Mouse (Mus musculus) MEL (cell line): Measurements from ENCODE around the gene Palm. TPM values are rescaled to one million over a fixed set of nuclear protein-coding genes. Genes with fewer than 3 reads are reported as not detected.

Experiments used
- DNase-seq: peaks from one replicate; pipeline ENCODE4 v3.0.0; 2011; ENCODE audit warnings: low read depth, low spot score
- H3K27ac ChIP-seq: 2 replicates; pipeline ENCODE4 v1.5.1; 2012; ENCODE audit warnings: low read depth, mild to moderate bottlenecking, control low read depth, low read length, moderate library complexity; ENCODE audit not compliant: control insufficient read depth
- H3K27me3 ChIP-seq, 2 experiments: fragments of 150-350 bp in 1 of 2; sonication (generic) in 1 of 2; 2 replicates each; pipeline ENCODE4 v1.6.1; 2012; ENCODE audit warnings: low read length in 2 of 2, mild to moderate bottlenecking in 2 of 2, improper control_type of control experiment in 1 of 2, moderate library complexity in 1 of 2; ENCODE audit not compliant: insufficient read depth in 2 of 2, control insufficient read depth in 1 of 2
- H3K36me3 ChIP-seq, 2 experiments: 2 replicates each; pipeline ENCODE4 v1.6.1; 2012 to 2014; ENCODE audit warnings: low read length in 2 of 2, improper control_type of control experiment in 1 of 2, inconsistent platforms in 1 of 2, mild to moderate bottlenecking in 1 of 2; ENCODE audit not compliant: insufficient read depth in 2 of 2, control insufficient read depth in 1 of 2
- H3K4me1 ChIP-seq, 2 experiments: fragments of 150-350 bp in 1 of 2; sonication (generic) in 1 of 2; 2 replicates each; pipeline ENCODE4 v1.6.1; 2012; ENCODE audit warnings: low read length in 2 of 2, improper control_type of control experiment in 1 of 2, mild to moderate bottlenecking in 1 of 2; ENCODE audit not compliant: insufficient read depth in 2 of 2, control insufficient read depth in 1 of 2
- H3K4me3 ChIP-seq, 2 experiments: fragments of 150-350 bp in 1 of 2; sonication (generic) in 1 of 2; 2 replicates each; pipeline ENCODE4 v1.5.1; 2012; ENCODE audit warnings: low read depth in 2 of 2, low read length in 2 of 2, mild to moderate bottlenecking in 2 of 2, moderate library complexity in 2 of 2, control low read depth in 1 of 2, improper control_type of control experiment in 1 of 2; ENCODE audit not compliant: control insufficient read depth in 1 of 2, insufficient read depth in 1 of 2
- H3K79me2 ChIP-seq: 2 replicates; pipeline ENCODE4 v1.6.1; 2012; ENCODE audit warnings: mild to moderate bottlenecking, low read length, moderate library complexity; ENCODE audit not compliant: control insufficient read depth, poor library complexity, insufficient read depth
- H3K9ac ChIP-seq: 2 replicates; pipeline ENCODE4 v1.6.1; 2012; ENCODE audit warnings: low read depth, mild to moderate bottlenecking, control low read depth, low read length, moderate library complexity; ENCODE audit not compliant: control insufficient read depth, poor library complexity, severe bottlenecking
- H3K9me3 ChIP-seq: fragments of 150-350 bp; sonication (generic); replicated peaks from 2 replicates; pipeline ENCODE4 v1.6.1; 2012; ENCODE audit warnings: mild to moderate bottlenecking, low read length, improper control_type of control experiment, moderate library complexity; ENCODE audit not compliant: insufficient read depth
- BHLHE40 ChIP-seq: IDR thresholded peaks from 2 replicates; pipeline ENCODE4 v1.6.1; 2012; ENCODE audit warnings: low read depth, mild to moderate bottlenecking, inconsistent platforms, low read length, improper control_type of control experiment, borderline replicate concordance
- CHD1 ChIP-seq: IDR thresholded peaks from 2 replicates; pipeline ENCODE4 v1.6.1; 2012; ENCODE audit warnings: low read depth, mild to moderate bottlenecking, inconsistent platforms, low read length, improper control_type of control experiment
- CHD2 ChIP-seq: IDR thresholded peaks from 2 replicates; pipeline ENCODE4 v1.6.1; 2011; ENCODE audit warnings: low read length, improper control_type of control experiment
- CTCF ChIP-seq, 3 experiments: IDR thresholded peaks in 2 of 3; conservative IDR thresholded peaks in 1 of 3; 2 replicates each; pipeline ENCODE4 v1.5.1; 2011 to 2012; ENCODE audit warnings: low read length in 3 of 3, low read depth in 2 of 3, mild to moderate bottlenecking in 2 of 3, improper control_type of control experiment in 1 of 3, inconsistent platforms in 1 of 3, mixed read lengths in 1 of 3, moderate library complexity in 1 of 3; ENCODE audit not compliant: control insufficient read depth in 1 of 3, insufficient read depth in 1 of 3, poor library complexity in 1 of 3, severe bottlenecking in 1 of 3
- EP300 ChIP-seq, 2 experiments: IDR thresholded peaks; 2 replicates each; pipeline ENCODE4 v1.6.1; 2011; ENCODE audit warnings: improper control_type of control experiment in 2 of 2, low read length in 2 of 2, low read depth in 1 of 2, mild to moderate bottlenecking in 1 of 2
- ETS1 ChIP-seq: IDR thresholded peaks from 2 replicates; pipeline ENCODE4 v1.6.1; 2012; ENCODE audit warnings: low read depth, mild to moderate bottlenecking, inconsistent platforms, low read length, improper control_type of control experiment, moderate library complexity
- GATA1 ChIP-seq: IDR thresholded peaks from 2 replicates; pipeline ENCODE4 v1.6.1; 2011; ENCODE audit warnings: low read depth, low read length, improper control_type of control experiment
- HCFC1 ChIP-seq: IDR thresholded peaks from 2 replicates; pipeline ENCODE4 v1.6.1; 2012; ENCODE audit warnings: low read depth, mild to moderate bottlenecking, inconsistent platforms, low read length, improper control_type of control experiment, moderate library complexity
- JUND ChIP-seq: IDR thresholded peaks from 2 replicates; pipeline ENCODE4 v1.6.1; 2011; ENCODE audit warnings: low read depth, mild to moderate bottlenecking, improper control_type of control experiment, low read length
- KAT2A ChIP-seq: conservative IDR thresholded peaks from 2 replicates; pipeline ENCODE4 v1.6.1; 2012; ENCODE audit warnings: low read depth, low read length, improper control_type of control experiment, inconsistent platforms
- MAZ ChIP-seq: IDR thresholded peaks from 2 replicates; pipeline ENCODE4 v1.6.1; 2012; ENCODE audit warnings: low read depth, mild to moderate bottlenecking, inconsistent platforms, low read length, improper control_type of control experiment
- MXI1 ChIP-seq: IDR thresholded peaks from 2 replicates; pipeline ENCODE4 v1.6.1; 2011; ENCODE audit warnings: mild to moderate bottlenecking, low read depth, low read length, improper control_type of control experiment
- NELFE ChIP-seq: IDR thresholded peaks from 2 replicates; pipeline ENCODE4 v1.6.1; 2011; ENCODE audit warnings: low read depth, low read length, improper control_type of control experiment
- NRF1 ChIP-seq: IDR thresholded peaks from 2 replicates; pipeline ENCODE4 v1.6.1; 2014; ENCODE audit warnings: low read depth, mild to moderate bottlenecking, inconsistent platforms, low read length, improper control_type of control experiment, moderate library complexity; ENCODE audit not compliant: poor library complexity, insufficient read depth, severe bottlenecking
- POLR2A ChIP-seq, 2 experiments: IDR thresholded peaks; 2 replicates each; pipeline ENCODE4 v1.6.1; 2011 to 2012; ENCODE audit warnings: low read length in 2 of 2, mild to moderate bottlenecking in 2 of 2, control low read depth in 1 of 2, improper control_type of control experiment in 1 of 2, low read depth in 1 of 2, moderate library complexity in 1 of 2; ENCODE audit not compliant: control insufficient read depth in 1 of 2, insufficient read depth in 1 of 2, poor library complexity in 1 of 2
- POLR2AphosphoS2 ChIP-seq: IDR thresholded peaks from 2 replicates; pipeline ENCODE4 v1.6.1; 2011; ENCODE audit warnings: low read length, improper control_type of control experiment
- RAD21 ChIP-seq: IDR thresholded peaks from 2 replicates; pipeline ENCODE4 v1.6.1; 2011; ENCODE audit warnings: mild to moderate bottlenecking, low read depth, low read length, improper control_type of control experiment
- RCOR1 ChIP-seq: IDR thresholded peaks from 2 replicates; pipeline ENCODE4 v1.6.1; 2012; ENCODE audit warnings: low read depth, mild to moderate bottlenecking, inconsistent platforms, low read length, improper control_type of control experiment
- SIN3A ChIP-seq: IDR thresholded peaks from 2 replicates; pipeline ENCODE4 v1.6.1; 2012; ENCODE audit warnings: low read length, improper control_type of control experiment, inconsistent platforms
- SMC3 ChIP-seq: IDR thresholded peaks from 2 replicates; pipeline ENCODE4 v1.6.1; 2011; ENCODE audit warnings: low read depth, low read length, improper control_type of control experiment
- TBP ChIP-seq: IDR thresholded peaks from 2 replicates; pipeline ENCODE4 v1.8.0; 2011; ENCODE audit warnings: low read depth, low read length, improper control_type of control experiment
- TCF12 ChIP-seq: IDR thresholded peaks from 2 replicates; pipeline ENCODE4 v1.6.1; 2014; ENCODE audit warnings: low read depth, mild to moderate bottlenecking, inconsistent platforms, low read length, improper control_type of control experiment, moderate library complexity
- UBTF ChIP-seq: IDR thresholded peaks from 2 replicates; pipeline ENCODE4 v1.6.1; 2012; ENCODE audit warnings: low read depth, mild to moderate bottlenecking, inconsistent platforms, low read length, improper control_type of control experiment, moderate library complexity, borderline replicate concordance; ENCODE audit not compliant: insufficient read depth
- USF2 ChIP-seq, 2 experiments: IDR thresholded peaks; 2 replicates each; pipeline ENCODE4 v1.6.1; 2011 to 2012; ENCODE audit warnings: improper control_type of control experiment in 2 of 2, low read length in 2 of 2, borderline replicate concordance in 1 of 2, inconsistent platforms in 1 of 2, low read depth in 1 of 2, mild to moderate bottlenecking in 1 of 2; ENCODE audit not compliant: insufficient read depth in 1 of 2
- ZC3H11A ChIP-seq: IDR thresholded peaks from 2 replicates; pipeline ENCODE4 v1.6.1; 2012; ENCODE audit warnings: low read depth, mild to moderate bottlenecking, inconsistent platforms, low read length, improper control_type of control experiment
- ZKSCAN1 ChIP-seq: IDR thresholded peaks from 2 replicates; pipeline ENCODE4 v1.6.1; 2012; ENCODE audit warnings: low read depth, mild to moderate bottlenecking, inconsistent platforms, low read length, improper control_type of control experiment, moderate library complexity
- ZMIZ1 ChIP-seq: IDR thresholded peaks from 2 replicates; pipeline ENCODE4 v1.6.1; 2012; ENCODE audit warnings: low read depth, mild to moderate bottlenecking, inconsistent platforms, low read length, improper control_type of control experiment, moderate library complexity
- ZNF384 ChIP-seq: IDR thresholded peaks from 2 replicates; pipeline ENCODE4 v1.6.1; 2012; ENCODE audit warnings: low read depth, mild to moderate bottlenecking, inconsistent platforms, low read length, improper control_type of control experiment
- polyA plus RNA-seq, 2 experiments: library from polyadenylated mRNA; stranded (reverse) in 1 of 2; unstranded in 1 of 2; fragments of >175 nt in 1 of 2; fragments of >200 nt in 1 of 2; gene quantifications; 2 replicates each; pipeline versions ENCODE4 v1.2.1 to v1.2.4; 2012; ENCODE audit warnings: low replicate concordance in 2 of 2, low read depth in 1 of 2; ENCODE audit not compliant: insufficient read length in 2 of 2, insufficient read depth in 1 of 2, missing spikeins in 1 of 2
- total RNA-seq: library from RNA; depleted of rRNA; stranded (reverse); fragments of 300-350 nt; gene quantifications from 2 replicates; pipeline ENCODE4 v1.2.3, GENCODE M21; 2012

Palm gene
- total and polyA plus RNA-seq, 3 experiments, result 4.8 to 15.5 TPM; not detected in 1

DNA sequence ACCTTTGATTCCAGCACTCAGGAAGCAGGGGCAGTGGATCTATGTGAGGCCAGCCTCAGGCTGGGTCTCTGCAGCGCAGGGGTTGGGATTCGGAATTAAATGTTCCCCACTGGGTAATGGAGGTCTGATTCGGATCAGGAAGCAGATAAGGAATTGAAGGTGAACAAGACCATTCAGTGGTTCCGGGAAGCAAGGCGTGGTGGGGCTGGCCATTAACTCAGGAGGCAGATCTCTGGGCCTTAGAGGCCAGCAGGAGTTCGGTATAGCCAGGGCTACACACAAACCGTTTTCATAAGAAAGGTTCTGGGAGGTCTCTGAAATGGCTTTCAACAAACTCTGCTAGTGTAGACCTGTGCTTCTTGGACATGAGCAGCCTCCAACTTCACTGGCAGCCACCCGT, 59.5 kb downstream of the Palm start:
- DNase-seq, result no peak
- H3K9me3 ChIP-seq, result no peaks in the 10 kb centered on the region
- peak overlapping the region; percentile 96 for H3K27ac ChIP-seq
- no peaks in the 10 kb centered on the region for H3K27me3 ChIP-seq
- peaks cover 3 to 27% of the 10 kb centered on the region in 2 experiments for H3K36me3 ChIP-seq
- H3K9ac ChIP-seq, result peak overlapping the region; percentile 85
- H3K4me3 ChIP-seq, result peak overlapping the region; percentile 57 to 62
- peaks cover 51% of the 10 kb centered on the region for H3K79me2 ChIP-seq
- peaks cover 5 to 37% of the 10 kb centered on the region in 2 experiments for H3K4me1 ChIP-seq
- TF ChIP-seq GATA1, result 0 out of 2 replicates have a peak, but pooled peaks have one; percentile 35
- TF ChIP-seq USF2 (IDR thresholded peaks at IDR 0.05; ENCODE audit: borderline replicate concordance in 1 of 2, insufficient read depth in 1 of 2, low read depth in 1 of 2, low read length in 2 of 2), result no peak
- TF ChIP-seq RAD21, result no peak

- Histone ChIP-seq H3K27ac (peak overlapping the region; percentile 96), H3K27me3 (no peaks in the 10 kb centered on the region), H3K36me3 (peaks cover 3 to 32% of the 10 kb centered on the region in 2 experiments)
- TF ChIP-seq POLR2A (IDR thresholded peaks at IDR 0.05; ENCODE audit: control insufficient read depth in 1 of 2, insufficient read depth in 1 of 2, low read depth in 1 of 2, low read length in 2 of 2, poor library complexity in 1 of 2) (no peak; a peak in 1 of 4 replicates), NRF1 (no peak), POLR2AphosphoS2 (no peak; the same call in 1 of the 2 replicates), BHLHE40 (no peak), NELFE (peak; percentile 46; the same call in 1 of the 2 replicates), MXI1 (no peak), JUND (no peak), CHD1 (peak; percentile 96; the same call in 1 of the 2 replicates), RCOR1 (no peak), ZKSCAN1 (no peak), GATA1 (no peak), TBP (no peak), SMC3 (no peak), CHD2 (no peak), ZC3H11A (no peak), ZNF384 (peak; percentile 75), KAT2A (no peak), EP300 (IDR thresholded peaks at IDR 0.05; ENCODE audit: low read depth in 1 of 2, low read length in 2 of 2) (0 out of 4 replicates have a peak, but pooled peaks of 1 of the 2 experiments have one; percentile 5), ZMIZ1 (peak; percentile 48; the same call in 1 of the 2 replicates), HCFC1 (peak; percentile 13; the same call in 1 of the 2 replicates), UBTF (no peak), SIN3A (no peak; the same call in 1 of the 2 replicates), CTCF (IDR thresholded peaks at IDR 0.05 in 2 of 3, conservative IDR thresholded peaks at IDR 0.05 in 1 of 3; ENCODE audit: control insufficient read depth in 1 of 3, insufficient read depth in 1 of 3, low read depth in 2 of 3, low read length in 3 of 3, poor library complexity in 1 of 3, severe bottlenecking in 1 of 3) (no peak), TCF12 (no peak), MAZ (peak; percentile 20; the same call in 1 of the 2 replicates), RAD21 (no peak), ETS1 (no peak), USF2 (IDR thresholded peaks at IDR 0.05; ENCODE audit: borderline replicate concordance in 1 of 2, insufficient read depth in 1 of 2, low read depth in 1 of 2, low read length in 2 of 2) (no peak)
- TF ChIP-seq, all 39 proteins: peak for 7
- Histone ChIP-seq H3K79me2 (peaks cover 56% of the 10 kb centered on the region), H3K4me1 (peaks cover 5 to 42% of the 10 kb centered on the region in 2 experiments), H3K4me3 (peak overlapping the region; percentile 57 to 62), H3K9ac (peak overlapping the region; percentile 85), H3K9me3 (no peaks in the 10 kb centered on the region)
- DNase-seq, result peak; percentile 88
Measured at GRCm38 (mm10) chr10:79853392-79853791, 60.0 kb downstream of the Palm start.
